Mouse (Mus musculus) liver, adult 2 months (tissue): ENCODE measurements around the gene Cd36. TPM values are rescaled to one million over a fixed set of nuclear protein-coding genes. Genes with fewer than 3 reads are reported as not detected.

ENCODE experiments used
- DNase-seq: peaks from one replicate; pipeline ENCODE4 v3.0.0-alpha.2; 2011; ENCODE audit warnings: low read depth, low spot score; ENCODE audit errors: extremely low read depth
- H3K27ac ChIP-seq: fragments of 200-500 bp; replicated peaks from 2 replicates; pipeline ENCODE4 v1.5.1; 2012; ENCODE audit warnings: low read depth, mild to moderate bottlenecking, control low read depth, inconsistent platforms, low read length; ENCODE audit not compliant: insufficient read depth
- H3K27me3 ChIP-seq: fragments of 200-500 bp; 2 replicates; pipeline ENCODE4 v1.6.1; 2012; ENCODE audit warnings: mild to moderate bottlenecking, moderate library complexity, low read length, inconsistent platforms; ENCODE audit not compliant: control insufficient read depth, insufficient read depth
- H3K36me3 ChIP-seq: fragments of 200-500 bp; 2 replicates; pipeline ENCODE4 v1.6.1; 2012; ENCODE audit warnings: low read length, inconsistent platforms; ENCODE audit not compliant: control insufficient read depth, insufficient read depth
- H3K4me1 ChIP-seq: fragments of 200-500 bp; 2 replicates; pipeline ENCODE4 v1.6.1; 2011; ENCODE audit warnings: low read length; ENCODE audit not compliant: control insufficient read depth, insufficient read depth
- H3K4me3 ChIP-seq: fragments of 200-500 bp; 2 replicates; pipeline ENCODE4 v1.5.1; 2011; ENCODE audit warnings: low read depth, mild to moderate bottlenecking, control low read depth, low read length, moderate library complexity; ENCODE audit not compliant: insufficient read depth
- H3K79me2 ChIP-seq: fragments of 200-500 bp; 2 replicates; pipeline ENCODE4 v1.6.1; 2012; ENCODE audit warnings: inconsistent platforms, mild to moderate bottlenecking, low read length, moderate library complexity; ENCODE audit not compliant: control insufficient read depth, insufficient read depth
- H3K9ac ChIP-seq: fragments of 200-500 bp; 2 replicates; pipeline ENCODE4 v1.6.1; 2012; ENCODE audit warnings: low read depth, mild to moderate bottlenecking, control low read depth, inconsistent platforms, low read length
- CTCF ChIP-seq: fragments of 200-500 bp; IDR thresholded peaks from 2 replicates; pipeline ENCODE4 v1.5.1; 2011; ENCODE audit warnings: low read depth, low read length, control low read depth
- POLR2A ChIP-seq: fragments of 200-500 bp; IDR thresholded peaks from 2 replicates; pipeline ENCODE4 v1.6.1; 2011; ENCODE audit warnings: low read length, control low read depth; ENCODE audit not compliant: insufficient read depth; ENCODE audit errors: extremely low read depth
- WGBS: fragments of 180-500 bp; shearing (Covaris S2); methylation state at CpG from one replicate; pipeline ENCODE4 v1.1.7; 2018; 5-methylcytosine and 5-hydroxymethylcytosine counted together
- polyA plus RNA-seq: library from polyadenylated mRNA; depleted of rRNA; stranded (reverse); fragments of >200 nt; gene quantifications from 2 replicates; pipeline ENCODE4 v1.2.3, GENCODE M21; 2012; rRNA removed
- total RNA-seq: library from RNA; depleted of rRNA; stranded (reverse); fragments of >200 nt; gene quantifications from 2 replicates; pipeline ENCODE4 v1.2.3, GENCODE M21; 2014; rRNA removed

The Cd36 gene
- total and polyA plus RNA-seq, 2 experiments: 3.6 to 73.3 TPM

- Histone ChIP-seq H3K4me1 (no peaks in the 10 kb centered on the region), H3K79me2 (no peaks in the 10 kb centered on the region), H3K4me3 (no peak overlapping the region), H3K9ac (no peak overlapping the region), H3K27me3 (no peaks in the 10 kb centered on the region), H3K27ac (no peak overlapping the region), H3K36me3 (no peaks in the 10 kb centered on the region)
- TF ChIP-seq CTCF (0 out of 2 replicates have a peak, but pooled peaks have one; percentile 14), POLR2A (no peak)
- 59% methylated on average over 4 of the region's 4 CpGs for WGBS
- peak; percentile 45 for DNase-seq
These were observed 122.5 kb downstream of the Cd36 start for GRCm38 (mm10) chr5:17766006-17766677.

- DNase-seq: no peak
- Histone ChIP-seq H3K27ac (no peak overlapping the region), H3K4me1 (no peaks in the 10 kb centered on the region), H3K4me3 (no peak overlapping the region), H3K27me3 (no peaks in the 10 kb centered on the region), H3K36me3 (no peaks in the 10 kb centered on the region), H3K9ac (no peak overlapping the region), H3K79me2 (no peaks in the 10 kb centered on the region)
- TF ChIP-seq POLR2A (no peak), CTCF (no peak)
- 78% methylated on average over 7 of the region's 7 CpGs for WGBS
These were observed 135.1 kb downstream of the Cd36 start for GRCm38 (mm10) chr5:17753471-17754005.

DNA sequence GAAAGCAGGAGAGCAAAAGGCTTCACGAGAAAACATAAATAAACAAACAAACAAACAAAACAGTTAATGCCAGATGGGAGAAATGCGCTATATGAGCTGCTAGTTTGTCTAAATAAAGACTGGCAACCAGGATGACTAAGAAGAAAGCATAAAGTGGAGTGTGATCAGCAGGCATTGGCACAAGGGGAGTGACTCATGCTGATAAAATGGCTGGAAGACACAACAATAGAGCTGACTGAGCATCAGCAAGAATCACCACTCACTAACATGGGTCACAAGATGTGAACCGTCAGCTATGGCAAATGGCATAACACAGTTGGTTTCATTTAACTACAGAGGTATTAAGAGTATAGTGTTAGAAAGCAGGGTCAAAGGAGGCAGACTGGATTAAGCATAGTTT lies 140.3 kb downstream of the Cd36 start:
- WGBS: 78% methylated on average over 3 of the region's 3 CpGs
- TF ChIP-seq CTCF (no peak), POLR2A (no peak)
- no peaks in the 10 kb centered on the region for H3K36me3 ChIP-seq
- H3K27ac ChIP-seq: no peak overlapping the region
- no peak for DNase-seq
- no peaks in the 10 kb centered on the region for H3K79me2 ChIP-seq
- no peak overlapping the region for H3K4me3 ChIP-seq
- no peaks in the 10 kb centered on the region for H3K4me1 ChIP-seq
- no peak overlapping the region for H3K9ac ChIP-seq
- H3K27me3 ChIP-seq: no peaks in the 10 kb centered on the region

GRCm38 (mm10) chr5:17747143-17747542 lies 141.5 kb downstream of the Cd36 start:
- H3K36me3 ChIP-seq: no peaks in the 10 kb centered on the region
- no peak for DNase-seq
- H3K27me3 ChIP-seq: no peaks in the 10 kb centered on the region
- H3K9ac ChIP-seq: no peak overlapping the region
- TF ChIP-seq CTCF (no peak), POLR2A (no peak)
- WGBS: 31% methylated on average over 5 of the region's 5 CpGs
- H3K4me1 ChIP-seq: no peaks in the 10 kb centered on the region
- no peaks in the 10 kb centered on the region for H3K79me2 ChIP-seq
- H3K4me3 ChIP-seq: no peak overlapping the region
- no peak overlapping the region for H3K27ac ChIP-seq

DNA sequence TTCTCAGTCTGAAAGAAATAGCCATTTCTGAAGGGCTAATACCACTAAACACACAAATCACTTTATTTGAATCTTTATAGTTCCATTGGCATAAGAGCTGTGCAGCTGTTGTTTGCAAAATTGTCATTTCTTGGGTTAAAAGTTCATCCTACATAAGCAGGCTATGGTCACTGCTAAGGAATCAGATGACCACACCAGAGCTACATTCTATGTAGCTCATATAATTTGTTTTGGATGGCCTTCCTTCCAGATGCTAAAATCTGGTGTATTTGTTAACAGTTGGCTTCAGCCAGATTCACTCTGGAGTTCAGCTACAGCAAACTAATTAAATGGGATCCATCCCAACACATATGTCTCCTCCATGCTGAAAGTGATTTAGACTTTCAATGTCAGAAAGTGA lies 142.1 kb downstream of the Cd36 start:
- no peaks in the 10 kb centered on the region for H3K4me1 ChIP-seq
- H3K79me2 ChIP-seq: no peaks in the 10 kb centered on the region
- DNase-seq: no peak
- no peaks in the 10 kb centered on the region for H3K27me3 ChIP-seq
- H3K36me3 ChIP-seq: no peaks in the 10 kb centered on the region
- no peak overlapping the region for H3K27ac ChIP-seq
- TF ChIP-seq CTCF (no peak), POLR2A (no peak)
- no peak overlapping the region for H3K4me3 ChIP-seq
- no peak overlapping the region for H3K9ac ChIP-seq

DNA sequence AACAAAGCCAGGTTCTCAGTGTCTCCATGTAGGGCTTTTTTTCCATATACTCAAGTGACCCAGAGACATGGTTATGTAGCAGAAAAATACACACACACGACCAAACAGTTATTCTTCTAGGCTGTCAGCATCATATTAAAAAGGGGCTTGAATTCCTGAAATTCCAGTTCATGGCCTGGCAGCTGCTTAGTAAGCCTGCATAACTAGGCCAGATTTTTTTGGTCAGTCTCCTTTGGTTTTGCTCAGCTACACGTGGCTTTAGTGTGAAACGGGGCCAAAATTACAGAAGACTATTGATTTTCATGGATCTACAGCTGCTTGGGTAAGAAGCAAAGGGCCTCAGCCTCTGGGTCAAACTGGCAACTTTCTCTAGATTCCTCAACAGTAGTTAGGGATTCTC lies 148.8 kb downstream of the Cd36 start:
- H3K79me2 ChIP-seq: no peaks in the 10 kb centered on the region
- no peak overlapping the region for H3K27ac ChIP-seq
- H3K36me3 ChIP-seq: no peaks in the 10 kb centered on the region
- H3K9ac ChIP-seq: no peak overlapping the region
- no peaks in the 10 kb centered on the region for H3K27me3 ChIP-seq
- DNase-seq: peak; percentile 62
- TF ChIP-seq POLR2A (no peak), CTCF (no peak)
- no peak overlapping the region for H3K4me3 ChIP-seq
- 29% methylated on average over 3 of the region's 3 CpGs for WGBS
- no peaks in the 10 kb centered on the region for H3K4me1 ChIP-seq

Other genes with a start within 250 kb of the Cd36 start
- gene Gnat3, start 73.7 kb upstream of the Cd36 start, total RNA-seq: not detected in 2 replicates
- not detected in 2 replicates for gene Gnat3, start 73.7 kb upstream of the Cd36 start, polyA plus RNA-seq